ENCODE assay signal across 22 mouse cellular contexts in genomic region chr16:48446161-48446925, GRCm38 (mm10). TPM values are rescaled to one million over a fixed set of nuclear protein-coding genes. Genes with fewer than 3 reads are reported as not detected.
A peak's percentile ranks its signal among the peaks of the same experiment; 100 is the strongest.
DNase-seq lines count a peak whose midpoint lies in the region; ATAC-seq lines count a peak whose summit lies in the region.
"Had no signal": no experiment of that assay in that cellular context is flagged by ENCODE, and none has a peak within 500 bp of the region (broad histone marks: within the 10 kb centered on the region; RNA-seq: fewer than 3 reads in every experiment).

No protein-coding gene starts in this region.

- 60% methylated on average over 8 of the region's 8 CpGs for WGBS in hindbrain, embryonic 14.5 days
- 70% methylated on average over 8 of the region's 8 CpGs for WGBS in hindbrain, embryonic 11.5 days
- WGBS in neural tube, embryonic 13.5 days: 60% methylated on average over 8 of the region's 8 CpGs
- 57% methylated on average over 8 of the region's 8 CpGs for WGBS in neural tube, embryonic 14.5 days
- 76% methylated on average over 8 of the region's 8 CpGs for WGBS in forebrain, embryonic 14.5 days

- H3K36me3 ChIP-seq in hindbrain, embryonic 14.5 days (replicated peaks; ENCODE audit: control insufficient read depth, insufficient read depth): no peaks in the 10 kb centered on the region
- H3K36me3 ChIP-seq in hindbrain, embryonic 11.5 days (ENCODE audit: control insufficient read depth, insufficient read depth, low read length): no peaks in the 10 kb centered on the region
- no peaks in the 10 kb centered on the region for H3K36me3 ChIP-seq in neural tube, embryonic 13.5 days
- no peaks in the 10 kb centered on the region for H3K36me3 ChIP-seq in neural tube, embryonic 14.5 days (ENCODE audit: control insufficient read depth, insufficient read depth, low read length)
- no peaks in the 10 kb centered on the region for H3K36me3 ChIP-seq in forebrain, embryonic 14.5 days (ENCODE audit: control insufficient read depth, insufficient read depth, low read length)
- H3K36me3 ChIP-seq: embryonic facial prominence, embryonic 15.5 days; forebrain, embryonic 10.5 days; heart, embryonic 12.5 days had no signal

- H3K4me2 ChIP-seq in hindbrain, embryonic 14.5 days (replicated peaks): no peak overlapping the region
- H3K4me2 ChIP-seq in hindbrain, embryonic 11.5 days (replicated peaks; ENCODE audit: low read depth, low read length): no peak overlapping the region
- no peak overlapping the region for H3K4me2 ChIP-seq in neural tube, embryonic 13.5 days
- H3K4me2 ChIP-seq in neural tube, embryonic 14.5 days (ENCODE audit: low read depth, low read length): no peak overlapping the region
- H3K4me2 ChIP-seq in forebrain, embryonic 14.5 days (ENCODE audit: low read length): no peak overlapping the region
- H3K4me2 ChIP-seq: embryonic facial prominence, embryonic 15.5 days; heart, embryonic 12.5 days had no signal

- ATAC-seq in hindbrain, embryonic 14.5 days (ENCODE audit: low FRiP score): peak; percentile 64; the same call in 1 of the 2 replicates
- no peak for ATAC-seq in hindbrain, embryonic 11.5 days (ENCODE audit: low FRiP score)
- ATAC-seq in neural tube, embryonic 13.5 days (ENCODE audit: low read depth): peak; percentile 82
- ATAC-seq in neural tube, embryonic 14.5 days (ENCODE audit: low read depth): peak; percentile 79; the same call in 1 of the 2 replicates
- no peak for ATAC-seq in forebrain, embryonic 14.5 days
- ATAC-seq: forebrain, embryonic 16.5 days had no signal

- H3K4me1 ChIP-seq in hindbrain, embryonic 14.5 days (replicated peaks; ENCODE audit: control insufficient read depth, insufficient read depth, low read length): no peaks in the 10 kb centered on the region
- no peaks in the 10 kb centered on the region for H3K4me1 ChIP-seq in hindbrain, embryonic 11.5 days (replicated peaks; ENCODE audit: control insufficient read depth, insufficient read depth, low read length)
- peaks cover 3% of the 10 kb centered on the region; the same call in 1 of the 2 replicates for H3K4me1 ChIP-seq in neural tube, embryonic 13.5 days (replicated peaks)
- no peaks in the 10 kb centered on the region for H3K4me1 ChIP-seq in neural tube, embryonic 14.5 days (ENCODE audit: control insufficient read depth, insufficient read depth, low read length)
- no peaks in the 10 kb centered on the region for H3K4me1 ChIP-seq in forebrain, embryonic 14.5 days (ENCODE audit: control insufficient read depth, insufficient read depth, low read length)
- H3K4me1 ChIP-seq: embryonic facial prominence, embryonic 15.5 days; forebrain, embryonic 10.5 days; heart, embryonic 12.5 days had no signal

- no peak overlapping the region for H3K9ac ChIP-seq in hindbrain, embryonic 14.5 days
- H3K9ac ChIP-seq in hindbrain, embryonic 11.5 days (ENCODE audit: low read depth, low read length): no peak overlapping the region
- no peak overlapping the region for H3K9ac ChIP-seq in neural tube, embryonic 13.5 days
- no peak overlapping the region for H3K9ac ChIP-seq in neural tube, embryonic 14.5 days (replicated peaks; ENCODE audit: low read depth, low read length)
- no peak overlapping the region for H3K9ac ChIP-seq in forebrain, embryonic 14.5 days (ENCODE audit: low read length)
- H3K9ac ChIP-seq: embryonic facial prominence, embryonic 15.5 days; heart, embryonic 12.5 days had no signal

- 0 out of 2 replicates have a peak overlapping the region, but pooled peaks have one; percentile 26 for H3K27ac ChIP-seq in hindbrain, embryonic 14.5 days
- H3K27ac ChIP-seq in hindbrain, embryonic 11.5 days (ENCODE audit: low read depth, low read length): no peak overlapping the region
- 0 out of 2 replicates have a peak overlapping the region, but pooled peaks have one; percentile 33 for H3K27ac ChIP-seq in neural tube, embryonic 13.5 days (replicated peaks)
- no peak overlapping the region for H3K27ac ChIP-seq in neural tube, embryonic 14.5 days (ENCODE audit: low read depth, low read length)
- no peak overlapping the region for H3K27ac ChIP-seq in forebrain, embryonic 14.5 days (ENCODE audit: low read depth, low read length)
- H3K27ac ChIP-seq: embryonic facial prominence, embryonic 15.5 days; forebrain, embryonic 10.5 days; gastrocnemius, adult 2 months had no signal

- DNase-seq in hindbrain, embryonic 14.5 days (ENCODE audit: low spot score): peak; percentile 30
- DNase-seq in hindbrain, embryonic 11.5 days (ENCODE audit: low spot score): no peak
- no peak for DNase-seq in neural tube, embryonic 10.5 days (ENCODE audit: extremely low spot score, low spot score)
- no peak for DNase-seq in forebrain, embryonic 14.5 days (ENCODE audit: low spot score)
- no peak for DNase-seq in thymus, postnatal 25 days
- DNase-seq: adrenal gland, postnatal 10 days; cerebellum, adult 11 months; cerebellum, adult 8-10 months; cerebellum, postnatal 14 days; embryo, embryonic 11 days; gastrocnemius, adult 2 months; gastrocnemius, postnatal 25 days had no signal

- H3K9me3 ChIP-seq in hindbrain, embryonic 14.5 days (ENCODE audit: control insufficient read depth, low read length): no peaks in the 10 kb centered on the region
- H3K9me3 ChIP-seq in hindbrain, embryonic 11.5 days (ENCODE audit: control insufficient read depth, low read length): no peaks in the 10 kb centered on the region
- no peaks in the 10 kb centered on the region for H3K9me3 ChIP-seq in neural tube, embryonic 13.5 days
- no peaks in the 10 kb centered on the region for H3K9me3 ChIP-seq in neural tube, embryonic 14.5 days (ENCODE audit: control insufficient read depth, low read length)
- H3K9me3 ChIP-seq in forebrain, embryonic 14.5 days (replicated peaks; ENCODE audit: control insufficient read depth, low read length): no peaks in the 10 kb centered on the region
- H3K9me3 ChIP-seq: embryonic facial prominence, embryonic 15.5 days; forebrain, embryonic 10.5 days; heart, embryonic 12.5 days had no signal

- no peaks in the 10 kb centered on the region for H3K27me3 ChIP-seq in hindbrain, embryonic 14.5 days (ENCODE audit: control insufficient read depth, insufficient read depth, low read length)
- no peaks in the 10 kb centered on the region for H3K27me3 ChIP-seq in hindbrain, embryonic 11.5 days (ENCODE audit: control insufficient read depth, insufficient read depth, low read length)
- H3K27me3 ChIP-seq in neural tube, embryonic 13.5 days: no peaks in the 10 kb centered on the region
- H3K27me3 ChIP-seq in neural tube, embryonic 14.5 days (ENCODE audit: control insufficient read depth, insufficient read depth, low read length): no peaks in the 10 kb centered on the region
- H3K27me3 ChIP-seq in forebrain, embryonic 14.5 days (replicated peaks; ENCODE audit: control insufficient read depth, insufficient read depth, low read length): no peaks in the 10 kb centered on the region
- H3K27me3 ChIP-seq: embryonic facial prominence, embryonic 15.5 days; heart, embryonic 12.5 days had no signal

- no peak overlapping the region for H3K4me3 ChIP-seq in hindbrain, embryonic 14.5 days (replicated peaks; ENCODE audit: low read length)
- H3K4me3 ChIP-seq in hindbrain, embryonic 11.5 days (ENCODE audit: low read depth, low read length): no peak overlapping the region
- no peak overlapping the region for H3K4me3 ChIP-seq in neural tube, embryonic 13.5 days
- no peak overlapping the region for H3K4me3 ChIP-seq in neural tube, embryonic 14.5 days (ENCODE audit: low read depth, low read length)
- no peak overlapping the region for H3K4me3 ChIP-seq in forebrain, embryonic 14.5 days (ENCODE audit: low read depth, low read length)
- H3K4me3 ChIP-seq: embryonic facial prominence, embryonic 15.5 days; erythroblast, embryonic 14.5 days; forebrain, embryonic 10.5 days; gastrocnemius, adult 2 months; heart, embryonic 12.5 days had no signal

RNA-seq across cellular contexts. Expression of gene Morc1, which starts 15.3 kb away (rescaled TPM):
- polyA plus RNA-seq in hindbrain, embryonic 14.5 days (2014; fragmentation: Nextera tagmentation; extraction: Ambion mirVana): 0.07 and 0.15 TPM in 2 replicates
- 0.10 TPM in 1 of 2 replicates, not detected in the other for polyA plus RNA-seq in hindbrain, embryonic 11.5 days (2014; fragmentation: Nextera tagmentation; extraction: Ambion mirVana)
- polyA plus RNA-seq in neural tube, embryonic 13.5 days (2015; fragmentation: Nextera tagmentation; extraction: Ambion mirVana): 0.33 TPM in 1 of 2 replicates, not detected in the other
- polyA plus RNA-seq in neural tube, embryonic 14.5 days (2014; fragmentation: Nextera tagmentation; extraction: Ambion mirVana): 0.15 and 0.28 TPM in 2 replicates
- 0.08 TPM in 1 of 2 replicates, not detected in the other for polyA plus RNA-seq in forebrain, embryonic 14.5 days (2014; fragmentation: Nextera tagmentation; extraction: Ambion mirVana)
- polyA plus RNA-seq: C2C12; embryonic facial prominence, embryonic 11.5 days; erythroblast, embryonic 14.5 days; forebrain, embryonic 10.5 days; heart, embryonic 12.5 days had no signal

RNA-seq across cellular contexts. Expression of gene Gm5485, which starts 34.1 kb away (rescaled TPM):
- not detected in 2 replicates for polyA plus RNA-seq in hindbrain, embryonic 14.5 days (2014; fragmentation: Nextera tagmentation; extraction: Ambion mirVana)
- polyA plus RNA-seq in hindbrain, embryonic 11.5 days (2014; fragmentation: Nextera tagmentation; extraction: Ambion mirVana): not detected in 2 replicates
- polyA plus RNA-seq in neural tube, embryonic 13.5 days (2015; fragmentation: Nextera tagmentation; extraction: Ambion mirVana): not detected in 2 replicates
- polyA plus RNA-seq in neural tube, embryonic 14.5 days (2014; fragmentation: Nextera tagmentation; extraction: Ambion mirVana): not detected in 2 replicates
- not detected in 2 replicates for polyA plus RNA-seq in forebrain, embryonic 14.5 days (2014; fragmentation: Nextera tagmentation; extraction: Ambion mirVana)
- polyA plus RNA-seq: brain, embryonic 14.5 days; C2C12; embryonic facial prominence, embryonic 11.5 days; embryonic facial prominence, embryonic 15.5 days; erythroblast, embryonic 14.5 days; forebrain, embryonic 10.5 days; forebrain, embryonic 16.5 days; heart, embryonic 12.5 days had no signal

Comparison
In these comparisons a context has a peak if more than half of its experiments do, and no peak if none do; other contexts are left out.
1. ATAC-seq: peak in hindbrain, embryonic 14.5 days (single experiment), neural tube, embryonic 13.5 days (single experiment) and neural tube, embryonic 14.5 days (single experiment); none in hindbrain, embryonic 11.5 days (single experiment) and forebrain, embryonic 14.5 days (single experiment).
2. H3K27ac ChIP-seq: peak in hindbrain, embryonic 14.5 days (single experiment) and neural tube, embryonic 13.5 days (single experiment); none in hindbrain, embryonic 11.5 days (single experiment), neural tube, embryonic 14.5 days (single experiment) and forebrain, embryonic 14.5 days (single experiment).